Mouse (Mus musculus) spleen, postnatal 14 days (tissue): ENCODE measurements around the gene Tlk2.
"Not testable (repeated sequence)": the region's sequence is repeated elsewhere in the genome, so short reads cannot be mapped to it uniquely, and the experiment has no call there.

Experiments
- DNase-seq, 2 experiments: peaks; one replicate each; pipeline ENCODE4 v3.0.0; 2021 to 2022; ENCODE audit warnings: low spot score in 2 of 2

Tlk2 gene

DNA sequence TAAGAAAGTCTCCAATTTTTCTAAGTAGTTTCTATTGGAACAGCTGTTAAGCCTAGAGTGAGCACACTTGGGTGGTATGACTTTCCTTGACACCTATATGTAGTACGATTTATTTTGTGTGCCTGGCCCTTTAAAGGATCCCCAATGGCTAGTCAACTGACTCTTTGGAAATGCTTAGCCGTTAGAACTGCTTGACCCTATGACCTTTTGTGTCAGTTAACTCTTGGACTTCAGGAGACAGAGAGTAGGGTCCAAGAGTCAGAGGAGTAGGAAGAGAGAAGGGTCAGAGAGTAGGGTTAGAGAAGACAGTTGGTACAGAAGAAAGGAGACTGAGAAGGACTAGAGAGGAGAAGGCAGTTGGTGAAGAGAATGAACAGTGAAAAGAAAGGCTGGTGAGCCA is at the start of gene Tlk2:
Gene Tlk2 (plus strand): TSS at position 292 of the 400 bp plus-strand sequence.
- DNase-seq, result no peak

DNA sequence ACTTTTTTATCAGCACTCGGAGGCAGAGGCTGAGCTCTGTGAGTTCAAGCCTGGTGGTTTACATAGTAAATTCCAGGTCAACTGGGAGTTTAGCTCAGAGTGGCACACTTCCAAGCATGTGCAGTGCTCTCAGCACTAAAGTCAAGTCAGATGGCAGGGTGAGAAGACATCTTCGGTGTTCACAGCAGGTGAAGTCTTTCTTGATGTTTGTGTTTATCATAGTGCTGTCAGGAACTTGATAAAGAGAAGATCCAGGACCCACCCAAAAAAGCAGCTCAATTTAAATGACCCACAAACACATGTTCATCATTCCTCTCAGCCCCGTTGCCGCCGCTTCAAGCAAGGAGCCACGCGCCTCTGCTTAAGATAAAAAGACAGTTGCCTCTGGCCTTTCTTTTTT is 42.9 kb upstream of the Tlk2 start:
- no peak for DNase-seq

DNA sequence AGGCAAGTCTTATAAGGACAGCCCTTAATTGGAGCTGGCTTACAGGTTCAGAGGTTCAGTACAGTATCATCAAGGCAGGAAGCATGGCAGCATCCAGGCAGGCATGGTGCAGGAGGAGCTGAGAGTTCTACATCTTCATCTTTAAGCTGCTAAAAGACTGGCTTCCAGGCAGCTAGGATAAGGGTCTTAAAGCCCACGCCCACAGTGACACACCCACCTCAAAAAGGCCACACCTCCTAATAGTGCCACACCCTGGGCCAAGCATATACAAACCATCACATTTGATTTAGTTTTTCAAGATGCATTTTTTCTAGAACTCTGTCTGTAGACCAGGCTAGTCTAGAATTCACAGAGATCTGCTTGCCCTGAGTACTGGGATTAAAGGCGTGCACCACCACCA is 41.4 kb upstream of the Tlk2 start:
- not testable (repeated sequence) for DNase-seq

DNA sequence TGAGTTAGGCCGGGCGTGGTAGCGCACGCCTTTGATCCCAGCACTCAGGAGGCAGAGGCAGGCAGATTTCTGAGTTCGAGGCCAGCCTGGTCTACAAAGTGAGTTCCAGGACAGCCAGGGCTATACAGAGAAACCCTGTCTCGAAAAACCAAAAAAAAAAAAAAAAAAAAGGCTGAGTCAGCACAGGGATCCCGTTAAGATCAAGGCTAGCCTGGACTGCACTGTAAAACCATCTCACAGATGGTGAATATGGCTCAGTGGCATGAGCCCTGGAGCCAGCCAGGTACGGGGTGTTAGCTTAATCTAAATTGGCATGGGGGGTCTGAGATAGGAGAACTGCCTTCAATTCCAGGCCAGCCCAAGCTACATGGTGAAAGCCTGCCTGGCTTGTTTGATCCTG is 38.1 kb upstream of the Tlk2 start:
- not testable (repeated sequence) for DNase-seq

DNA sequence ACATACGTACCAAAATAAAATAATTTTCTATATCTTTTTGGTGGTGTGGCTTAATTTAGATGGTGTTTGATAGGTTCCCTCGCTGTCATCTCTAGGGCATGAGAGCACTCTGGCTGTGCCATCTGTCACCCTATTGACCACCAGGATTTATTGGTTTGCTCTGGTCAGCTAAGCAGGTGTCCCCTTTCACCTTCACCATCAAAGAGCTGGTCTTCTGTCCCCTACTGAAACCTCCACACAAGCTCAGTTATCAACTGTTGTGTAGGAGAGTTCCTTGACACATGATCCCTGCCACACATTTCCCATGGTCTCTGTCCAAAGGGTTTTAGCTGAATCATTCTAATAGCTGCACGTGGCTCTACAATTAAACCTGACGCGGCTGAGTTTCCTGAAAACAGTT is 37.5 kb upstream of the Tlk2 start:
- DNase-seq, result no peak

DNA sequence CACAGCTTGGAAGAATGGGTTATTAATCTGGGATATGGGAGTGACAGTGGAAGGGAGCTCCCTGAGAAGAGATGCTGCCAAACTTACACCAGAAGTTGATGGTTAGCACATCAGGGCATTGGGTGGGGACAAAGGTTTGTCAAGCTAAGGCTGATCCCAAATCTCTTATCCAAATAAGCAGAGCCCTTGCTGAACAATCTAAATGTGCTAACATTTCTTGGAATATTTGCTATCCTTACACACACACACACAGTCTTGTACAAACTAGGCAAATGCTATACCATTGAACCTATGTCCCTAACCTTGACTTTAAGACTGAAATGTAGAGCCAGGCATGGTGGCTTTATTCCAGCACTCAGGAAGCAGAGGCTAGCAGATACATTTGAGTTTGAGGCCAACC is 35.0 kb upstream of the Tlk2 start:
- DNase-seq, result no peak

DNA sequence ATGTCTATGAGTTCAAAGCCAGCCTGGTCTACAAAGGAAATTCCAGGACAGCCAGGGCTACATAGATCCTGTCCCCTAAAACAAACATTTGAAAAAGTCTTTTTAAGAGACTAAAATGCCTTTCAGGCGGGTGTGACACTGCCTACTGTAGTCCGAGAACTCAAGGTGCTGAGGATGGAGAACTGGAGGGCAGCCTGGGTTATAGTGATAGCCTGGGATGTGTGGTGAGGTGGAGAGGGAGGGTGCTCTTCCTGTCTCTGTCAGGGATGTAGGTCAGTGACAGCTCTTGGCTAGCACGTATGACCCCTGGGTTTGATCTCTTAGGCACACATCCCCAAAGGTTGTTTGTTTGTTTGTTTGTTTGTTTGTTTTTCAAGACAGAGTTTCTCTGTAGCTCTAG is 34.5 kb upstream of the Tlk2 start:
- no peak for DNase-seq

DNA sequence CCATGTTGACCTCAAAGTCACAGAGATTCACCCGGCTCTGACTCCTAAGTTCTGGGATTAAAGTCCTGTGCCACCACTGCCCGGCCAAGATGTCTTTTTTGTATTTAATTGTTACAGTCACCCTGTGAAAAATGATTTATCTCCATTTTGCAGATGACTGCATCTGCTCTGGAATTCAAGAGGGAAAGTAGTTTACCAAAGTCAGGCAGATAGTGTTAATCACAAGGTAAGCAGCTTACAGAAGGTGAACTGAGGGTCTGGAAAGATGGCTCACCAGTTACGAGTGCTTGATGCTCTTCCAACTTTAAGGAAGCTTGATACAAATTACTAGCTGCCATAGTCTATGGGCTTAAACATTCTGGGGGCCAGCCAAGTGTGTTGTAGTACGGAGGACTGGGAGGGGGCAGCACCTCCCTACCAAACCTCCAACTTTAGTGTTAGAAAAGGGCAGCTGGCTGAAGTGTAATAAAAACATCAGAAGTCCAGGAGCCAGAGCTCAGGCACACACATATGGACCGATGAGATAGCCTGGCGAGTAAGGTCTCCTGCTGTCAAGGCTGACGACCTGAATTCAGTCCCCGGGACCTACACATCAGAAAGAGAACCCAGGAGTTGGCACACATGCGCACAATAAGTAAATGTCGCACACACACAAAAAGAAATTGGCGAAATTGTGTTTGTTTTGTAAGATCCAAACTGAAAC is 33.9 kb upstream of the Tlk2 start:
- no peak for DNase-seq

DNA sequence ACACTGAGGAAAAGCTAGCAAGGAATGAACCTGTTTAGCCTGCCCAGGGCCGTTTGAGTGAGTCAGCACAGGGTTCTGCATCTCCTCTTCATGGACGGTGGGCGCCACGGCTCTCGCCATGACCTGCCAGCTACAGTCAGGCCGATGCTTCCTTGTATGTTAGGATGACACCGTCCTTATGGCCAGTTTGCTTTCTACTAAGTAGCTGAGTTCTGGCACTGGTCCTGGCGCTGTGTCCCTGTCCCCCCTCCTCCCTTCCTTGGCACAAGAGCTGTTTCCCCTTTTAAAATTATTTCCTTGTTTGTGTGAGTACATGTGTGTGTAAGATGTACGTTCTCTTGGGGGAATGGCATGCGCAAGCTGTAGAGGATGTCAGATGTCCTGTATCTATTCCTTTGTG is 33.4 kb upstream of the Tlk2 start:
- DNase-seq, result no peak

DNA sequence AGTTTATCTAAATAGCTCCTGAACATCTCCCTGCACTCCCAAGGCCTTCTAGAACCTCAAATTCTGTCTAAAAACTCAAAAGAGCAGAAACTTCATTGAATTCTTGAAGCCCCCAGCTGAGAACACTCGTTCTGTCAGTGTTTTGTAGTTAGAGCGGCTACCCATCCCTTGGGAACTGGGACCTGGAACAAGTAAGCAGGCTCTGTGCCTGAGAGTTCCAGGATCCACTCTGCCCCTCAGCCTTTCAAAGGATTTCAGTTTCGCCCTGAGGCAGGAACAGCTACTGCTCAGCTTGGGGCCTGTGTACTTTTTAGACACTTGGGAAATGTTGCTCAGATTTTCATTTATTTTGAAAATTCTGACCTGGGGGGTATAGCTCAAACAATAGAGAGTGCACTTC is 32.0 kb upstream of the Tlk2 start, which contains the start of gene Gm10842:
Gene Gm10842 (plus strand): TSS at position 301 of the 400 bp plus-strand sequence.
- no peak for DNase-seq

DNA sequence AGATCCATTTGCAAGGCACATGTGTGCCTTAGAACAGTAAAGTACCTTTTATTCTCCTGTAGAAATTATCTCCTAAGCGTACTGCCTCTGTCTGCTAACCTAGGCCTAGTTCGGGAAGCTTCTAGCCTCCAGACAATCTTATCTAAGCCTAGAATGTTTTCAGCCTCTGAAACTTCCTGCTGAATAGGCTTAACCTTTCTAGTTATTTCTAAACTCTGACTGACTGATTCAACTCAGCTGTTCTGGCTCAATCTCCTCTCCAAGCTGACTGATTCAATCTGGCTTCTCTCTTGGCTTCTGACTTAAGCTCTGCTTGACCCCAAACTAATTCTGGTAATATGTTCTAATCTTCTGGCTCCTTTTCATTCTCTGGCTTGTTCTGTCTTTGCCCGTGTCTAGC is 29.3 kb upstream of the Tlk2 start:
- DNase-seq, result no peak

DNA sequence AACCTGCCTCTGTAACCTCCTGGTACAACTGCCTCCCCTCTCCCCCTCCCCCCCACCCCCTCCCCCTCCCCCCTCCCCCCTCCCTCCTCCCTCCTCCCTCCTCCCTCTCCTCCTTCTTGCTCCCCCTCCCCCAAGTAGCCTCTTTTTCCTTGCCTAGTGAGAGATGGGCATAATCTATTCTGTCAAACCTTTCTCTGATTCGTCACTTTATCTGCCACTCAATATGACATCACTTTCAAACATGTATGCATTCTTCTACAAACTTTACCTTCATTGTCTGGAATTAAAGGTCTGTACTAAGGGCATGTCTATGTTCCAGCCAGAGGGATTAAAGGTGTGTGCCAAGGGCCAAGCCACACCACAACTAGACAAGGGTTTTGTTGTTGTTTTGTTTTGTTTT is 28.8 kb upstream of the Tlk2 start:
- no peak for DNase-seq

DNA sequence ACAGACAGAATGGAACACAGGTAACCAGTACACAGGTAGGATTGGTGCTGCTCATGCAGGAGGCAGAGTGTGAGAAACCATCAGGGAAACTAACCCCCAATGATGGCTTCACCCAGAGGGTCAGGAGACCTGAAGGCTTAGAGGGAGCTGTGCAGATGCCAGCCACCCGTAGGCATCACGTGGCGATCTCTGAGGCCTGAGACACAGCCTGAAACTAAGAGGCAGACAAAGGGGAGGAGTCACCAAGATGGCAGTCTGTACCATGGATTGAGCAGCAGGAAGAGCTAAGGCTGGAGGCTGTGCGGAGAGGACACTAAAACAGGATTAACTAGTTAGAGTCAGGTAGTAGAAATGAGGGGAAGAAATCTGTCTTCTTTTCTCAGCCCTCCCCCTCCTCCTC is 27.9 kb upstream of the Tlk2 start:
- no peak for DNase-seq

DNA sequence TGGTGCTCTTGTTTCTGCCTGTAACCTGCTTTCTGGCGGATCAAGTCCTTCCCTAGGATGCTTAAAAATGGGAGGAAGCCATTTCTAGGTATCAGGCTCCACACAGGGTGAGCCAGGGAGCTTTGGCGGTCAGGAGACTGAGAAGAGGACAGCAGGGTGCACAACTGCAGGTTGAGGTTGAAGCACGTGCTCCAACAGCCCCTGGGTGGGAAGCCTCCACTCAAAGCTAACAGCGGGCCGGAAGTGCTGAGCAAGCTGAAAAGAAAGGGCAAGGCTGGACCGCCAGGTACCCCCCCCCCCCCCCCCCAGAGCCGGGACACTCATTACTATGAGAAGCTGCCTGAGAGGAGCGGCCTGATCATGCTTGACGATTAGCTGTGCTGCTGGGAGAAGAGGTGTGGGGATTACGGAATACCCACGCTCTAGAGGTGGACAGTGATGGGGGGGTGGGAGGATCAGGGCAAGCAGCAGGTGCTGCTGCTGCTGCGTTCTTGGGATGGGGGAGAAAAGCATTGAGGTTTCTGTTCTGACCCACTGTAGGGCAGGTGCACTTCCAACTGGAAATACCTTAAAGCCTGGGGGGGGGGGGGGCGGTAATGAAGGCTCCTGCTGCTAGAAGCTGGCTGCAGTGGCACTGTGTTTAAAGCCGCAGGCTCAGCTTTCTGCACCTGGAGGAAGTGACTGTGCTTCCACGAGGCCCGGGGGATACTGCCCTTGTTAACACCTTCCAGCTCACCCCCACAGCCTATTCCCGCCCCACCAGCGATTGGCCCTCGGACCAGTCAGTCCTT is 27.2 kb upstream of the Tlk2 start:
- no peak for DNase-seq

DNA sequence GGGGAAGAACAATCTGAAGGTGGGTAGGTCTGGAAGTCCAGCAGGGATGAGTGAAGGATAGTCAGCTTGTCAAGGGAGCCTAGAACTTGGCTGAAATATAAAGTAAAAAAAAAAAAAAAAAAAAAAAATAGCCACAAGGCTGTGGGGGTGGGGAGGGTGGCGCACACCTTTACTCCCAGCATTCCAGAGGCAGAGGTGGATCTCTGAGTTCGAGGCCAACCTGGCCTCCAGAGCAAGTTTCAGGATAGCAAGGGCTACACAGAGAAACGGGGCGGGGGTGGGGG is 26.6 kb upstream of the Tlk2 start:
- DNase-seq, result no peak

DNA sequence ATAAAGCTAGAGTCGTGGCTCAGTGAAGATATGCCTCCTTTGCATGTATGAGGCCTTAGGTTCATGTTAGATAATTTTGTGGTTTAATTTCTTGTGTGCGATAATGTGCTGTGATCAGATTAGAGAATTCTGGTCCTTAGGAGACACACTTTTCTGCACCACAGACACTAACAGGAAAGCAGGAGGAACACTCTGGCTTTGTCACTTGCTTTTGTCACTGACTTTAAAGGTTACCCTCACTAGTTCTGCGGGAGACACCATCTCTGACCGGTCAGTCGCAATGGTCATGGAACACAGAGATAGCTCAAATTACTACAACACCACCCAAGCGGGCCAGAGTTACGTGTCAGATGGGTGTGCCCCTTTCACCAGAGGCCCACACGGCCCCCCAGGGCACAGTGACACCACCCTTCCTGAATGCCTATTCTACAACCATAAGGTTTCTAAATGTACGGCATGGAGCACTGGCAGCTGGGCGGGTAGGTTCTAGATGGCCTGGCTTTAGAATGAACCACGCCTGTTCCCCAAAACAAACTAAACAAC is 26.2 kb upstream of the Tlk2 start:
- no peak for DNase-seq

DNA sequence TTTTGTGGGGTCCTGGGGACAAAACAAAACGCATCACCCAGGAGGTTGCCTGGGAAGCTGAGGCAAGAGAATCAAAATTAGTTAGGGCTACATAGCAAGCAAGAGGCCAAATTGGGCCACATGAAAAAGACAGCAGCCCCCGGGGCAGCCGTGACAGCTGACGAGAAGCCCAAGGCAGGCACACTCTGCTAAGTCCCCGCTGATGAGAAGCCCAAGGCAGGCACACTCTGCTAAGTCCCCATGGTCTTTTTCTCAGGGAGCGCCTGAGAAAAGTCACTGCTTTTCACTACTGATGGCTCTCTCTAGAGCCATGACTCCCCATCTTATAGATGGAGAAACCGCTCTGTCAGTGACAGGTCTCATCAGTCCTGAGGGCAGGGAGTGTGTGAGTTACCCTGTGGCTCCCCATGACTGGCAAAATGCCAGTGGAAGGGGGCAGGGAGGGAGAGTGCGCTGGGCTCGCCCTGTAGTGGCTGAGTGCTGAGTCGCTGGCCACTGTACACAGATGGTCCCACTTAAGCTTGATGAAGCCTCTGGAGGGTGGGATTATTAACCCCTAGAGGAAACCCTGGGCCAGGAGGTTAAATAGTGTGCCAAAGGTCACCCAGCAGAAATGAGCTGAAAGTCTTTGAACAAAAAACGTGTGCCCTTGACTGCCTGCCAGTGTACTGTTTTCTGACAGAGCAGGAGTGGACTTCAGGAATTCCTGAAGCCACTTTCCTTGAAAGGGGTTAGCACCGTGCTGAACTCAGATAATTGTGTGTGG is 25.4 kb upstream of the Tlk2 start:
- peak; percentile 44 to 54 for DNase-seq

DNA sequence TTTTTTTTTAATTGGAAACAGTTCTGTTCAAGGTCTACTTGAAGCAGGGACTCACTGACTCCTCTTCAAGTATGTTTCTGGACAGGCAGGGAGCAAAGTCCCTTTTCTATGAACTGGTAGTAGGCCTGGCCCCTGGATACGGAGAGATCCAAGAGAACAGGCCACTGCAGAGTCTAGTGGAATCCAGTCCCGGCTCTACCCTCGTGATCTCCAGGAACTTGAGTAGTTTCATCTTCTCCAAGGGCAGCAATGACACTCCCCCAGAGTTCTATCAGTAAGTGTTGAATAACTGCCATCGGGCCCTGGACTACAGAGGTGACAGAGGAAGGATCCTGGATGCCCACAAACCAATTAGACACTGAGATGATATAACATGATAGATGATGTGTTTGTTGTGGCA is 22.7 kb upstream of the Tlk2 start:
- DNase-seq, result no peak

DNA sequence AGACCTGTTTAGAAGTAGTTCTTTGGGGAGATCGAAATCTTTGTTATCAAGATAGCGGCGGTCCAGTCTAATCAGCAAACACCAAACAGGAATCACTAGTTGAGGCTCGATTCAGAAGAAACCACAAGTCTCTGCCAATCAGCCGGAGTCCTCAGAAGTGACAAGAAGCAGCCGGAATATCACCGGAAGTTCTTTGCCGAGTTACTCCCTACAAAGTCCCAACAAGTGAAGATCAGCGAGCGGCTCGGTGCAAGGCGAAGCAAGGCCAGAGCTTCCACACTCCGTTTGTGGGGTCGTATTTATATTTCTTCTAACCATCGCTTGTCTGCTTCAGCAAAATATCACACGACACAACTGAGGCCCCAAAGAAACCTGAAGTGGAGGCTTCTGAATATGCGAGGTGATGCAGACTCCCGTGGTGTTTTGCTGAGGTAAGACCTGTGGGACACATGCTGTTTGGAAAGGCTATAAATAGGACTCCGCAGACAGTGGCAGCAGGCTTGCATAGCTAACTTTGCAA is 21.8 kb upstream of the Tlk2 start:
- DNase-seq, result no peak

DNA sequence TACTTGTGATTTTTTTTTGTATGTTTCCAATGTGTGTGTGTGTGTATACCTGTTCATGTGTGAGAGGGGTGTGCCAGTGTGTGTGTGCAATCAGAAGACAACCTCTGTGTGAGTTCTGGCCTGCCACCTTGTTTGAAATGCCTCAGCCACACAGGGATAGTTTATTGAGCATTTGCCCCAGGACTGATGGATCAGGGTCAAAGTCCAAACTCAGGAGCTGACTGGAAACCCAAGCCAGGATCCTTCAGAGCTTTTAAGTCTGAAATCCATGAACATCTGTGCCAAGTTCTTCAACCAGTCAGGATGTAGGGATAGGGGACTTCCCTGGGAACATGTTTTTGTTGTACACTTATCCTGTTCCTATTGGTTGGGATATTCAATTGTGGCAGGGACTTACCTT is 20.6 kb upstream of the Tlk2 start:
- no peak for DNase-seq

DNA sequence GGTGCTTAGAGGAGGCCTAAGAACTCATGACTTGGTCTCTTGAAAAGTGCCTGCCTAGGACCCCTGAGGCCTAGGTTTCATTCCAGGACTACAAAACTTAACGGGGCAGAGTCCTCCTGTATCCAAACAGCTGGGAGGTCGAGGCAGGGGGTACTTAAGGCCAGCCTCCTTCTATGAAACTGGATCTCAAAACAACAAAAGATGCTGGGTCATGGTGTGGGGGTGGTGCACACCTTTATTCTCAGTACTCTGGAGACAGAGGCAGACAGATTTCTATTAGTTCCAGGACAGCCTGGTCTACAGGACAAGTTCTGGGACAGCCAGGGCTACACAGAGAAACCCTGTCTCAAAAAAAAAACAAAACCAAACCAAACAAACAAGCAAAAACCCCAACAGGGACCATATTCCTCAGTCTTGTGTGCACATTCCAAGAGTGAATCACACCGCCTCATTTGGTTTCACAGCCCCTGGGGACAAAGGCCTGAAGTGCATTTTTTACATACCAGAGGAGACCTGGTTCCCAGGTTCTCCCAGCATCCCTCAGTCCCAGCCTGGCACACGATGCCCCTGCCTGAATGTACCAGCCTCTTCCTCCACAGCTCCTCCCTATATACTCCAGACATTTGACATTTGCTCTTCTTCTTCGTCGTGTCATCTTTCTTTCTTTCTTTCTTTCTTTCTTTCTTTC is 18.8 kb upstream of the Tlk2 start:
- no peak for DNase-seq

DNA sequence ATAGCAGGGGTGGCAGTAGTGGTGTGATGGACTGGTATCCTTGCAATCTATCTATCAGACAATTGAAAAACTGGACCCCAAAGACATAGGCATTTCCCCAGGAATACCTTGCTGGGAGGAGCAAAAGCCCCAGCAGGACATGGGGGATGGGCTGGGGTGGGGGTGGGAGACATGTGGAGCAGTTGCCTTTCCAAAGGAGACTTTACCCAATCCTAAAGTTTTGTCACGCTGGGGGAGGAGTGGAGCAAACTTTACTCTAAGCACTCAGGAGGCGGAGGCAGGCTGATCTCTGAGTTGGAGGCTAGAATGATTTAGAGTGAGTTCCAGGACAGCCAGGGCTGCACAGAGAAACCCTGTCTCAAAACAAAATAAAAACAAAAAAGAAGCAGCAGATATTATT is 17.2 kb upstream of the Tlk2 start:
- no peak for DNase-seq
